Mouse (Mus musculus) Muller cell, postnatal 12 days (primary cell): Measurements from ENCODE around the gene Akain1.

Source experiments
- DNase-seq: peaks from one replicate; pipeline ENCODE4 v3.0.0-alpha.2; 2015; ENCODE audit errors: inconsistent ontology term

Gene Akain1

DNA sequence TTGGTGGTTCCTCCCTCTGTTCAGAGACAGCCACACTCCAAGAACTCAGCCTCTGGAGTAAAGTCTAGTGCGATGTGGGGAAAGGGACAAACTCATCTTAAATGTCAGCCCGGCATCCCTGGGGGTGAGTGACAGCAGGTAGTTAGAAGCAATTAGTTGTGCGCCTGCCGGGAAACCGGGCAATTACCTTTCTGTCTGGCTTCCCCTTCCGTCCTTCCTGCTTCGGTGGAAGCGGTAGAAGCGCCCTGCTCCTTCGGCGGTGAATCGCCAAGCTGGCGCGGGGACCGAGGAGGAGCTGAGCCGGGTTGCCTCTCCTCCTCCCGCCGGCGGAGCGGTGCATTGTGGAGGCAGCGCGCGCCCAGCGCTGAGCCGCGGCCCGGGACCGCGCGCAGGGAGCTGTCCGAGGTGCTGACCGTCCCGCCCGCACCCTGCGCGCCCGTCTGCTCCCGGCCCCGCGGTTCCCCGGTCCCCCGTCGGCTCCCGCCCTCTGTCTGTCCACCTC is at the start of gene Akain1:
TSS of gene Akain1 (plus strand) at position 337 of the 502 bp plus-strand sequence.
- peak; percentile 87 for DNase-seq

- peak; percentile 12 for DNase-seq
These were observed 42.7 kb upstream of the Akain1 start for GRCm38 (mm10) chr17:69396147-69397033.

DNA sequence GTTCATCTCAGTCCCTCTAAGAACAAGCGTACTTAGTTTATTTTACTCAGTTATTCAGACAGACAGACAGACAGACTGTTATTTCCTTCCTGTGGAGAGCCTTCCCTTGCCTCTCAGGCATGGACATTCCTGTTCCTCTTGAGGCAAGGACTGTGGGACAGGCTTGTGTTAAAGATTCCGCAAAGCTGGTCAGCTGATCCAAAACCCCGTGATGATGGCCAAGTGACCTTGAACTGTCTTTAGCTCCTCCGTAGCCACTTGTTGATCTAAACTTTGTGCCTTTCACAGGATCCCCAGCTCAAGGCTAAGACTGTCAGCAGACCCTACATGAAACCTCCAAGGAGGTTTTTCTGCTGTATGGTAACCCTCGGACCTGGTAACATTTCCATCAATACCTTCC is 42.0 kb upstream of the Akain1 start:
- DNase-seq, result no peak

- no peak for DNase-seq
These were observed 41.0 kb upstream of the Akain1 start for GRCm38 (mm10) chr17:69398092-69398491.

- DNase-seq, result no peak
These were observed 38.0 kb upstream of the Akain1 start for GRCm38 (mm10) chr17:69401146-69401545.

GRCm38 (mm10) chr17:69416163-69416562 is 23.0 kb upstream of the Akain1 start:
- no peak for DNase-seq

DNA sequence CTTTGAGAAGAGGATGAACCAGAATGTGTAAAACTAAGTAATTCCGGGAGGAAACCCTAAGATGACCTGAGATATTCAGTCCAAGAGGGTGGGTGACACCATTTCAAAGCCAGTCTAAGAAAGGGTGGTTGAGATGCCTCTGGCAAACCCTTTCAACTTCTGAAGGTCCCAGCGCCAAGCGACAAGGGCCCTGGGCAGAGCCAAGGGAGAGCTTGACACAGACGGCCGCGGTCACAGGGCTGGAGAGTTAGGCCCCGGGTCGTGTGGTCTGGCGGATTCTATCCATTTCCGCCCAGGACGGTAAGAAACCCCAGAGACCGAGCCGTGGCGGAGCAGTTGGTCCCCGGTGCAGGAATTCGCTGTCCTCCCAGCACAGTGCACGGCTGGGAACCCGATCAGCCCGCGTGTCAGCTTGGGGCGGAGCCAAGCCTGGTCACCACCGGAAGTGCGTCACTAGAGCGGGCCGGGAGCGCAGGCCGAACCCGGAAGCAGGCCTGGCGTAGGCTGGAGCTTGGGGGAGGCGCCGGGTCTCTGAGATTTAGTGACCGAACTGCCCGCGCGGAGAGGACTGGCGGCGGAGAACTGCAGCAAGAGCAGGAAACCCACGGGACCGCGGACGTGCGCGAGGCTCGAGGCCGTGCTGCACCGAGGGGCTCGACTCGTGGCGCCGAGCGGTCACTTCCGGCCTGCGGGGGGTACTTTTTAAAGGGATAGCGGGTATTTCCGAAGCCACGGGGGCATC is 22.0 kb upstream of the Akain1 start:
- DNase-seq, result peak; percentile 97

DNA sequence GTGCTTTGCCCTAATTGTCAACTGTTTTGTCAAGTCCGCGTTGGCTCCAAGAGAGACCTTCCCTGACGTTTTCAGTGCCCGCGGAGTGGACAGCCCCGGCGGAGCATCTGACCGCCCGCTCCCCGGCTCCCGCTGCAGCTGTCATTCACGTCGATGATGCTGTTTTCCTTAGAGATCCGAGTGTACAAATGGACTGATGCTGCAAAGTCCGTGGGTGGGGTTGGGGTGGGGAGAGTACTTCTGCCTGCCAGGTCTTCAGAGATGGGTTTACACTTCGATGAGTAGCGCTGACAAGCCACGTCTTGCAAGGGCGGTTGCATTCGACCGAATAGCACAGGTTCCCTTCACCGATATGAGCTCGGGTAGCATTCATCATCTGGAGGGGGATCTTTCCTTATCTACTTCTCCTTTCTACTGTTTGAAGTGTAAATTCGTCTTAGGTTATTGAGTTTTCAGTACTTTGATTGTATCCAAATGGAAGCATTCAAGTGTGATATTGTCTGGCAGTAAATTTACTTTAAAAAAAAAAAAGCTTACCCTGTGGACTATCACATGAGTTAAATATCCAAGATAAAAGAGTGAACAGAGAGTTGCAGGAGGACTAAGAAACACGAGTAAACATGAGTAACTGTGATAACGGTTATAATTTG is 21.3 kb upstream of the Akain1 start:
- DNase-seq, result no peak

GRCm38 (mm10) chr17:69421592-69421991 is 17.5 kb upstream of the Akain1 start:
- peak; percentile 48 for DNase-seq

DNA sequence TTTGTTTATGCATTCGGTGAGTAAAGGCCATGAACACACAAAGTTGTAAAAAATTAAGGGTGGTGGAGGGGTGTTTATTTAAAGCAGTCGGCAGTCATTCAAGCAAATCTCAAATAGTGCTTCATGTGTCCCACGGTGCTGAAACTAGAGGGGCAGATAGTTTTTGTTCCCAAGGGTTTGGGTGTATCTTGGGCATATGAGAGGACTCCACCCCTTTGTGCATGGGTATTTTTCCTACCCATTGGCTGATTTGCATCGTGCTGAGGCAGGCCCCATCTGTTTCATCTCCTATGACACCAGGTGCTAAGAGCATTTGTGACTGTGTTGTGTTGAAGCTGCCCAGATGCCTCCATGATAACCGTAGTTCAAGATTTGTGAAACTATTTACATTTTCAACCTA is 1.3 kb upstream of the Akain1 start:
- DNase-seq, result no peak

- no peak for DNase-seq
These were observed 640 bp upstream of the Akain1 start for GRCm38 (mm10) chr17:69438486-69438885.

GRCm38 (mm10) chr17:69439571-69440480 is 700 bp downstream of the Akain1 start:
- peak; percentile 15 for DNase-seq

GRCm38 (mm10) chr17:69441041-69441440 is 1.9 kb downstream of the Akain1 start:
- no peak for DNase-seq

- no peak for DNase-seq
These were observed 9.6 kb downstream of the Akain1 start for GRCm38 (mm10) chr17:69448679-69449078.

- no peak for DNase-seq
These were observed 22.6 kb downstream of the Akain1 start for GRCm38 (mm10) chr17:69461680-69462079.

DNA sequence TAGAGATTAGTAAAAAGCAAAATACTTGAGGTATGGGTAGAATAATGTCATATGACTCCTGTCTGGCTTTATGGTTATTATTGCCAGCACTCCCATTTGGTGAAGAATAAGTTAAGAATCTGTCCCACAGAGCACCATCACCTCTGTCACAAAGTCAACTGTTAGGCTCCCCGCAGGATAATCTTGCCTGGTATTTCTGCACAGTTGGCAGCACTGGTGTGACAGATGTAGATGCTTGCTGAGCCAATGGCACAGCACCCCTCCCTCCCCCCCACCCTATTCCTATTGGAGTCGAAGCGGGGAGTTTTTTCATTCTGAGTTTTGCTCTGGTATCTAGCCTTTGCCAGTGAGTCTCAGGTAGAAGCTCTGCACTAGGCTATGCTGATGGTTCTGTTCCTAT is 23.9 kb downstream of the Akain1 start:
- no peak for DNase-seq

DNA sequence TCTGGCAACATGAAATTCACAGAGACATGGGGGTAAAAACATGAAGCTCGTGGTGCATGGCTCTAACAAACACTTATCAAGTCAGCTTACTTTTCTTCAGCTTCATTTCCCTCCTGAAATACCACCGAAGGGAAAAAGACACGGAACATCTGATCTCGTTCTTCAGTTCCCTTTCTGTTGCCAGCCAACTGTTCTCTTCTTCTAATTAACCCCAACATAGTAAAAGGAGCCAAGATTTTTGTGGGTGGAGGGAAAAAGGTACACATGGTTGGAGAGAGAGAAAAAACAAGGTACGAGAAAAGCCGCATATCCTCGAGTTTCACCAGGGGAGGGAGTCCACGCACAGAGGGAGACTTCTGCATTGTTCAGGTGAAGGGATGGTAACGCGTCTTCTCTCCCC is 32.0 kb downstream of the Akain1 start:
- peak; percentile 22 for DNase-seq

- no peak for DNase-seq
These were observed 33.3 kb downstream of the Akain1 start for GRCm38 (mm10) chr17:69472401-69472800.

DNA sequence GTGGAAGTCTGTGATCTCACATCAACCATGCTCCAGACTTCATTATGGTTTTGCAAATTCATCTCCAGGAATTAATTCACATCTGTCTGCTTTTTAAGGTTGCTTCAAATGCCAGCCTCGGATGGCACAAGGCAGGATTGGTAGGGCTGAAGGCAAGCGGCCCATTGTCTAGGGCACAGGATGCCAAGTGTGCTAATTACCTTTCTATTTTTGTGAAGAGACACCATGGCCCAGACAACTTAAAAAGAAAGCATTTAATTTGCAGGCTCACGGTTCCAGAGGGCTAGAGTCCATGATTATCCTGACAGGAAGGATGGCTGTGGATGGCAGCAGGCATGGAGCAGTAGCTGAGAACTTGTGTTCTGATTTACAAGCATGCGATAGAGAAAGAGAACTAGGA is 35.0 kb downstream of the Akain1 start:
- DNase-seq, result no peak

DNA sequence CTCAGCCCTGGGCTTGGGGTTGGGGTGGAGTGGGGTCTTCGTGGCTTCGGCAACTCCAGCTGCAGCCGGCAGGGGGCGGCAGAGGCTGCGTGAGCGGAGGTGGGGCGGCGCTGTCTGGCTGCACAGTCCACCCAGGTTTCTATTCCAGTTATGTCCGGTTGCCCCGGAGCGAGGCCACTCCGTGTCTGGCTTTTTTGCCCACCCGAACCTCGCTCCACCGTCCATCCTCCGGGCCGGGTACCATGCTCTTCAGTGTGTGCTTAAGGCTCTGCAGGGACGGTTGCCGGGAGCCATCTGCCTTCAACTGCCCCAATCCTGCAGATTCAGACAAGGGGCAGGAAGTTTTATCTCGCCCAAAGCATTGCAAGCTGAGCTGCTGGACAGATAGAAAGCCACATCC is 36.3 kb downstream of the Akain1 start:
- peak; percentile 72 for DNase-seq

- DNase-seq, result peak; percentile 48
These were observed 38.4 kb downstream of the Akain1 start for GRCm38 (mm10) chr17:69477526-69477925.
